Mouse (Mus musculus) embryonic facial prominence, embryonic 11.5 days (tissue): Measurements from ENCODE around the gene Dtnb. TPM values are rescaled to one million over a fixed set of nuclear protein-coding genes. Genes with fewer than 3 reads are reported as not detected.

ENCODE experiments used
- ATAC-seq: fragments of 200-750 bp; cut with Nextera tagmentation; replicated peaks from 2 replicates; pipeline ENCODE4 v1.8.0; 2017; ENCODE audit warnings: low read depth; ENCODE audit not compliant: insufficient number of reproducible peaks, low FRiP score, low TSS enrichment
- DNase-seq: peaks from one replicate; pipeline ENCODE4 v3.0.0-alpha.2; 2015; ENCODE audit warnings: low spot score
- H3K27ac ChIP-seq: fragments of 300-500 bp; sonication (generic); replicated peaks from 2 replicates; pipeline ENCODE4 v1.5.1; 2014; ENCODE audit warnings: mild to moderate bottlenecking, low read depth, low read length, control low read depth
- H3K27me3 ChIP-seq: fragments of 300-500 bp; sonication (generic); 2 replicates; pipeline ENCODE4 v1.6.1; 2014; ENCODE audit warnings: mild to moderate bottlenecking, low read length, moderate library complexity, mixed read lengths; ENCODE audit not compliant: control insufficient read depth, insufficient read depth
- H3K36me3 ChIP-seq: fragments of 300-500 bp; sonication (generic); replicated peaks from 2 replicates; pipeline ENCODE4 v1.6.1; 2014; ENCODE audit warnings: low read depth, mild to moderate bottlenecking, low read length, moderate library complexity, mixed read lengths; ENCODE audit not compliant: control insufficient read depth, insufficient read depth
- H3K4me1 ChIP-seq: fragments of 300-500 bp; sonication (generic); 2 replicates; pipeline ENCODE4 v1.6.1; 2014; ENCODE audit warnings: low read length, mixed read lengths; ENCODE audit not compliant: control insufficient read depth, insufficient read depth
- H3K4me2 ChIP-seq: fragments of 300-500 bp; sonication (generic); 2 replicates; pipeline ENCODE4 v1.6.1; 2014; ENCODE audit warnings: low read depth, mild to moderate bottlenecking, control low read depth, low read length, moderate library complexity
- H3K4me3 ChIP-seq: fragments of 300-500 bp; sonication (generic); 2 replicates; pipeline ENCODE4 v1.5.1; 2014; ENCODE audit warnings: low read depth, low read length, control low read depth
- H3K9ac ChIP-seq: fragments of 300-500 bp; sonication (generic); replicated peaks from 2 replicates; pipeline ENCODE4 v1.6.1; 2014; ENCODE audit warnings: mild to moderate bottlenecking, control low read depth, low read length
- H3K9me3 ChIP-seq: fragments of 300-500 bp; sonication (generic); replicated peaks from 2 replicates; pipeline ENCODE4 v1.6.1; 2016; ENCODE audit warnings: mild to moderate bottlenecking, low read length, inconsistent platforms, mixed read lengths; ENCODE audit not compliant: control insufficient read depth
- WGBS: fragments of 180-500 bp; shearing (Covaris S2); extraction: QIAGEN DNeasy Blood & Tissue Kit; methylation state at CpG from one replicate; pipeline ENCODE4 v1.1.7; 2014; 5-methylcytosine and 5-hydroxymethylcytosine counted together
- polyA plus RNA-seq: library from polyadenylated mRNA; unstranded; fragments of >200 nt; fragmentation: Nextera tagmentation; extraction: Ambion mirVana; gene quantifications from 2 replicates; pipeline ENCODE4 v1.2.1, GENCODE M21; 2014

Dtnb gene
- polyA plus RNA-seq, 1 experiment from 2014 or later: 40.4 TPM

DNA sequence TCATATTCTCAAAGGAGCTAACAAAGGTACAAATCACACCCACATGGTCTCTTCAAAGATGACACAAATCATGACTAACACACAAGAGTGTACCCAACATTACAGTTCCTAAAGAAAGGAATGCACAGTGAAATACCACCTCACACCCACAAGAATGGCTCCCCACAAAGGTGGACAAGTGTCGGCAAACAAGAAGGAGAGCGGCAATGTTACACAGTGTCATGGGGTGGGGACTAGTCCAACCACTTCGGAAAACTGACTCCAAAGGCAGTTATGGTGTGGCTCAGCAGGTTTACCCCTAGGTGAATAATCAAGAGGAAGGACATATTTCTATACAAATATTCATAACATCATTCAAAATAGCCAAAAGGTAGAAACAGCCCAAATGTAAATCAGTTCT is 174.2 kb downstream of the Dtnb start:
- no peak for ATAC-seq
- Histone ChIP-seq H3K9ac (no peak overlapping the region), H3K4me2 (no peak overlapping the region), H3K9me3 (no peaks in the 10 kb centered on the region), H3K4me3 (no peak overlapping the region), H3K27ac (no peak overlapping the region), H3K36me3 (no peaks in the 10 kb centered on the region), H3K4me1 (no peaks in the 10 kb centered on the region), H3K27me3 (no peaks in the 10 kb centered on the region)
- 91% methylated on average over 3 of the region's 3 CpGs for WGBS
- DNase-seq: no peak

DNA sequence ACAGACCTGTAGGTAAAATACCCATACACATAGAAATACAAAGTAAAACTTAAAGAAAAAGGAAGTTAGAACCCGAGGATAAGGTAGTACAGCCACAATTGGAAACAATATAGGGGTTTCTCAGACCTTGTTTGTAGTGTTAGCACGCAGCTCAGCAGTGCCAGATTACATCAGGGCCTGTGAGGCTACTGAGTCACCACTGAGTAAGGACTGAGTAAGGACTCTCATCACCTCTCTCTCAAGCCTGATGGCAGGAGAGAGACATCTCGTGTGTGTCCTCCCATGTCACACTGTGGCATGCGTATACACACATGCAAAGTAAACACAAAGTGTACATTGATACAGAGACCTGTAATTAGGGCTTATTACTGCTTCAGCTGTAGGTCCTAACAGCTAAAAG is 175.4 kb downstream of the Dtnb start:
- no peak for ATAC-seq
- Histone ChIP-seq H3K27ac (no peak overlapping the region), H3K9me3 (no peaks in the 10 kb centered on the region), H3K4me3 (no peak overlapping the region), H3K4me2 (no peak overlapping the region), H3K4me1 (no peaks in the 10 kb centered on the region), H3K36me3 (no peaks in the 10 kb centered on the region; the same call in 1 of the 2 replicates), H3K27me3 (no peaks in the 10 kb centered on the region), H3K9ac (no peak overlapping the region)
- 82% methylated on average over 4 of the region's 4 CpGs for WGBS
- no peak for DNase-seq

DNA sequence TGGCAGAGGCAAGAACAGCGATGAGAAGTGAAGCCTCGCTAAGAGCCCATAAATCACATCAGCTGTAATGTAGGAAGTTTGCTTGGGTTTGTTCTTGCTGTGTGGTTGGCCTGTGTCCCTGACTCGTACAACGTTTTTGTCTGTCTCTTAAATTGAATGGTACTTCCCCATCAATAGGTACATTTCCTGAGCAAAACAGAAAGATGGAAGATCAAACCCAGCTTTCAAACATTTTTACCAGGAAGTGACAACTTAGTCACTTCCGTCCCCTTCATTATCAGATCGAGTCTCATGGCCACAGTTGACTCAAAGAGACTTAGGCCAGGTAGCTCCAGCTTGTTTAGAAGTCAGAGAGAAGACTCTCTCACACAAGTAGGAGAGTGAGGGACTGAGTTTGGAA is 183.3 kb downstream of the Dtnb start:
- no peak for ATAC-seq
- WGBS: 94% methylated on average over 6 of the region's 6 CpGs

DNA sequence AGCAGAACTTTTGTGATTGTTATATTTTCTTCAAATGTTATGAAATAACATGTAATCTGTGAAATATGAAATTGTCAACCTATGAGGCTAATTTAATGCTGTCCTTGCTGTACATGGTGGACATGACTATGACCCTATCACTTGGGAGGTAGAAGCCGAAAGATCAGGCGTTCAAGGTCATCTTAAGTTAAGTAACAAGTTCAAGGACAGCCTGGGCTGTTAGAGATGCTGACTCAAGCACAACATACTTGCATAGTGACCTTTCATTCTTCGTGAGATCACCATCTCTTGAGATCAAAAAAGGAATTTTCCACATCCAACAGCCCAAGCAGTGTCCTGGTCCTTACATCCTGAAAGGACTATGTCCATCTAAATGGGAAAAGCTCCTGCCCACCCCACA is 184.0 kb downstream of the Dtnb start:
- DNase-seq: no peak
- H3K27me3 ChIP-seq: no peaks in the 10 kb centered on the region
- H3K36me3 ChIP-seq: no peaks in the 10 kb centered on the region; the same call in 1 of the 2 replicates
- no peaks in the 10 kb centered on the region for H3K9me3 ChIP-seq
- H3K4me3 ChIP-seq: no peak overlapping the region
- H3K4me1 ChIP-seq: no peaks in the 10 kb centered on the region
- ATAC-seq: no peak
- H3K27ac ChIP-seq: no peak overlapping the region
- 94% methylated on average over 3 of the region's 3 CpGs for WGBS
- no peak overlapping the region for H3K4me2 ChIP-seq
- no peak overlapping the region for H3K9ac ChIP-seq

More for the DNA sequence above, 183.3 kb downstream of the Dtnb start:
- H3K9ac ChIP-seq: no peak overlapping the region
- H3K27me3 ChIP-seq: no peaks in the 10 kb centered on the region
- no peak overlapping the region for H3K4me2 ChIP-seq
- no peak for DNase-seq
- no peak overlapping the region for H3K27ac ChIP-seq
- H3K9me3 ChIP-seq: no peaks in the 10 kb centered on the region
- H3K36me3 ChIP-seq: no peaks in the 10 kb centered on the region; the same call in 1 of the 2 replicates
- H3K4me3 ChIP-seq: no peak overlapping the region
- no peaks in the 10 kb centered on the region for H3K4me1 ChIP-seq

DNA sequence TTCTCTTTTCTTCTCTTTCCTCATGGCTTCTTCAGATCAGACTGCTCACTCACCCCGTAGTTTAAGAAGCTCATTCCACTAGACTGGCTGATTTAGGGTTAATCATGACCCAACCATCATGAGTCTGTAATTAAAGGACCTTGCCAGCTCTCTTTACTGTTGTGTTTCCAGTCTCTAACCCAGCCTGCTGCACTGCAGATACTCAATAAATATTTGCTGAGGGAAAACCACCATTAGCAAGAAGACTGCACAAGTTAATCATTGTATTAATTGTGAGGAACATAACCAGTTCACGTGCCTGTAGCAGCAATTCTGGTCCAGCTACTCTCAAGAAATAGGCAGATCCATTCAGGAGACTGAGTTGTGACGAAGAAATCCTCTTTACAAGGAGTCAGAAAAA is 185.9 kb downstream of the Dtnb start:
- H3K27ac ChIP-seq: no peak overlapping the region
- no peaks in the 10 kb centered on the region for H3K27me3 ChIP-seq
- H3K4me1 ChIP-seq: no peaks in the 10 kb centered on the region
- no peak for DNase-seq
- ATAC-seq: no peak
- WGBS: 84% methylated on average over 3 of the region's 3 CpGs
- H3K4me3 ChIP-seq: no peak overlapping the region
- no peak overlapping the region for H3K9ac ChIP-seq
- no peaks in the 10 kb centered on the region for H3K36me3 ChIP-seq
- no peaks in the 10 kb centered on the region for H3K9me3 ChIP-seq
- no peak overlapping the region for H3K4me2 ChIP-seq

DNA sequence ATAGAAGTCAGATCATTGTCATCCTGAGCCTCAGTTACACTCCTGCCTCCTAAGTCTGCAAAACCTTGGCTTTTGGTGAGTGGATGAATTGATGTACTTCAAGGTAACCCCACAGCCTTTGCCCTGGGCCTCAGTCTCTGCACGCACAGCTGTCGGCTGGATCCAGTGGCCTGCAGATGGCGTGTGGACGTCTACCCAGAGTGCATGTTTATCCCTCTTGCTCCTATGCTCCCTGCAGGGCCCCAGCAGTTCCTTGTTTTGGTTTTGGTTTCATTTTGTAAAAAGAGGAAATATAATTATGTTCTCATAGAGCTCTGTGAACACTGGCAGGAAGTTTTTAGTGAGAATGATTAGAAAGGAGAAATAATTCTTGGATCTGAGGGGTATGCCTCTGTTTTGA is 187.2 kb downstream of the Dtnb start:
- no peak for ATAC-seq
- H3K9me3 ChIP-seq: no peaks in the 10 kb centered on the region
- H3K9ac ChIP-seq: no peak overlapping the region
- H3K27ac ChIP-seq: no peak overlapping the region
- WGBS: 49% methylated on average over 4 of the region's 4 CpGs
- H3K27me3 ChIP-seq: no peaks in the 10 kb centered on the region
- H3K4me3 ChIP-seq: no peak overlapping the region
- no peaks in the 10 kb centered on the region for H3K36me3 ChIP-seq
- no peak overlapping the region for H3K4me2 ChIP-seq
- no peaks in the 10 kb centered on the region for H3K4me1 ChIP-seq
- peak; percentile 22 for DNase-seq

DNA sequence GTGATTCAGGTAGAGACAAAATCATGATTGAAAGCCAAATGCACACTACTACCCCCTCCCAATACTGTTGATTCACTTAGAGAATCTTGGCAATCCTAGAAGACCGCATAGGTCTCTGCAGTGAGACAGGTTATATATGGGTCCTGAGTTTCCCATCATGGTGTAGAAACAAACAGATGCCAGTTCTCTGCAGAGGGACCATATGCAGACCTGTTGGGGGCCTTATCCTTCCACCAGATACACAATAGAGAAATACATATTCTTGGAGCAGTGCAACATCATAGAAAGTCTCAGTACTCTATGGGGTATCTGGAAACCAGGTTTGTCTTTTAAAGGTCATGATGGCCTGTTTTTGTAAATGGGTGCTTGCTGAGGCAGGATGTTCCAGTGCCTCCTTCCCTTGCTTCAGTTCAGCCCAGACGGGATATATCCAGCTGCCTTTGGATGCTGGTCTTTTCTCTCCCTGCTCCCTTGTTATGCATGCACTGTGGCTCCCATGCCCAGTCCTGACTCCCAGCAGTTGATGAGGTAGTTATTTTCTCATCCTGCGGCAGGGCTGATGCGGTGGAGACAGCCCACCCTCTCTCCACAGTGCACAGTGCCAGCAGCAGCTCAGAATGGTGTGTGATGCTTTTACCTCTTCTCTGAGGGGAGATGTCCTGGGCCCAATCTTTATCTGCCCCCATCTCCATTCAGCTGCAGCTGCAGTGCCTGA is 188.9 kb downstream of the Dtnb start:
- no peak for DNase-seq
- WGBS: 78% methylated on average over 4 of the region's 4 CpGs
- H3K9me3 ChIP-seq: no peaks in the 10 kb centered on the region
- H3K4me3 ChIP-seq: no peak overlapping the region
- H3K4me1 ChIP-seq: no peaks in the 10 kb centered on the region
- H3K36me3 ChIP-seq: no peaks in the 10 kb centered on the region
- H3K4me2 ChIP-seq: no peak overlapping the region
- no peak overlapping the region for H3K27ac ChIP-seq
- no peak overlapping the region for H3K9ac ChIP-seq
- no peak for ATAC-seq
- no peaks in the 10 kb centered on the region for H3K27me3 ChIP-seq

DNA sequence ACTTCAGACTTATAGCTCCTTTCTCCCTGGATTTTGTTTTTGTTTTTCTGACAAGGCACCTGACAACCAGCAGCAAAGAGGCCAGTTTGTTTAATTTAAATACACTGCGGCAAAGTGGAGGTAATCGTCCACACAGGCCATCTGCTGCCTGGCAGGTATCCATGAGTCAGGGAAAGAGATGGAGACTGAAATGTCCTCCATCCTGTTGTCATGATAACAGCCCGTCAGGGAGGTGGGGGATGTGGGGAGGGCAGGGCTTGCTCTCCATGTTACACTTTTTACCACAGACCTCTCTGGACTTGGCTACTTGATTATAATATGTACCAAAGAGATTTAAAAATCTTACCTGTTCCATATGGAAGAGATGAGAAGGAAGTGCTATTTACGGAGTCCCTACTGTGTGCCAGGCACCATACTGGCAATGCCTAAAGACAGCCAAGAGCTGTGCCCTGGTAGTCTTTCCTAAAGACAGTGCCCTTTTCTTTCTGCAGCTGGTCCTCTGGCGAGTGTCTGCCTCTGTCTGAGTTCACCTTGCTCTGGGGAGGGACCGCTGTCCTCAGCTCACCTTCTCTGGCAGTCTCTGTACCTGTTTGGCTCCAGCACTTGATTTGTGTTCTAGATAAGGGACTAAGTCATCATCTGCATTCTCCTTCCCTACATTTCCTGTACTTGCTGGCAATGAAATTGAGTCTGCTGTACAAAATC is 189.6 kb downstream of the Dtnb start:
- no peak overlapping the region for H3K4me2 ChIP-seq
- DNase-seq (no peak), ATAC-seq (no peak)
- H3K4me3 ChIP-seq: no peak overlapping the region
- no peak overlapping the region for H3K27ac ChIP-seq
- no peaks in the 10 kb centered on the region for H3K27me3 ChIP-seq
- no peaks in the 10 kb centered on the region for H3K9me3 ChIP-seq
- no peaks in the 10 kb centered on the region for H3K36me3 ChIP-seq
- WGBS: 75% methylated on average over 6 of the region's 6 CpGs
- no peak overlapping the region for H3K9ac ChIP-seq
- H3K4me1 ChIP-seq: no peaks in the 10 kb centered on the region
